Mouse (Mus musculus) left cerebral cortex, adult 2 months (tissue): Measurements from ENCODE around the gene Ptger3. TPM values are rescaled to one million over a fixed set of nuclear protein-coding genes. Genes with fewer than 3 reads are reported as not detected.

ENCODE experiments used
- DNase-seq, 2 experiments: peaks; one replicate each; pipeline ENCODE4 v3.0.0; 2021 to 2022; ENCODE audit warnings: low spot score in 2 of 2, mixed read lengths in 1 of 2; ENCODE audit errors: extremely low spot score in 1 of 2
- H3K27ac ChIP-seq: fragments of 200-600 bp; 2 replicates; pipeline ENCODE4 v1.8.1; 2022
- H3K4me3 ChIP-seq: fragments of 200-600 bp; 2 replicates; pipeline ENCODE4 v1.8.1; 2022
- CTCF ChIP-seq: fragments of 200-600 bp; IDR thresholded peaks from 2 replicates; pipeline ENCODE4 v1.8.1; 2022; ENCODE audit warnings: antibody characterized with exemption, mild to moderate bottlenecking, moderate library complexity
- intact Hi-C: fragments of 180-260 bp; cut with DNase I; formaldehyde crosslinking; loops from one replicate; pipeline ENCODE4 v1.15.1; 2025
- total RNA-seq, 2 experiments: library from RNA; stranded (reverse); gene quantifications; 2 replicates each; pipeline ENCODE4 v1.2.3; 2021

The Ptger3 gene
- total RNA-seq, 2 experiments from 2014 or later = 3.0 to 3.7 TPM

GRCm38 (mm10) chr3:157567566-157568132, 957 bp downstream of the Ptger3 start:
- H3K27ac ChIP-seq = no peak overlapping the region
- TF ChIP-seq CTCF = no peak
- H3K4me3 ChIP-seq = peak overlapping the region; percentile 39
- peak in 1 of 2 experiments; percentile 13 for DNase-seq
- intact Hi-C loops = loop anchor here (5.0 to 10.0 kb wide), 2 partner anchors 380 to 437 kb away; partner anchors contain the start of gene Ankrd13c

DNA sequence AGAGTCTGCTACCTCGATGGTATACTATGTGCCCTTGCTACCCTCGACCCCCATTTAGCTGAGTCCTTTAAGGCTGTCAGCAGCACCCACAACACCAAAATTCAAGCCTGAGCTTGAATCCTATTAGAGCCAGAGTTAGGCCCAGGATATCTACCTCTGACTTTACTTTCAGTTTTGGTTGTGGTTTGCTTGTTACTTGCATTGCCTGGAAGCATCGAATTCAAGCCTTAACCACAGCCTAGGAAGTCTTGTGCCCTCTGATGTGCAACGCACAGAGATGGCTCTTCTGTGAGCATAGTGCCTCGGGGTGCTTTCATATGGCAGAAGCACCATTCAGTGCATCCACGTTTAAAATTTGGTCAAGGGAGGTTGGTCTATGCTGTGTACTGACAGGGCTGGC, 5.3 kb downstream of the Ptger3 start:
- no peak for DNase-seq
- intact Hi-C loops = no loop called here
- Histone ChIP-seq H3K27ac (no peak overlapping the region), H3K4me3 (no peak overlapping the region)
- no peak for TF ChIP-seq CTCF

- TF ChIP-seq CTCF = no peak
- Histone ChIP-seq H3K27ac (no peak overlapping the region), H3K4me3 (no peak overlapping the region)
- intact Hi-C loops = no loop called here
- no peak for DNase-seq
These were observed 9.0 kb downstream of the Ptger3 start for GRCm38 (mm10) chr3:157575441-157576342.

DNA sequence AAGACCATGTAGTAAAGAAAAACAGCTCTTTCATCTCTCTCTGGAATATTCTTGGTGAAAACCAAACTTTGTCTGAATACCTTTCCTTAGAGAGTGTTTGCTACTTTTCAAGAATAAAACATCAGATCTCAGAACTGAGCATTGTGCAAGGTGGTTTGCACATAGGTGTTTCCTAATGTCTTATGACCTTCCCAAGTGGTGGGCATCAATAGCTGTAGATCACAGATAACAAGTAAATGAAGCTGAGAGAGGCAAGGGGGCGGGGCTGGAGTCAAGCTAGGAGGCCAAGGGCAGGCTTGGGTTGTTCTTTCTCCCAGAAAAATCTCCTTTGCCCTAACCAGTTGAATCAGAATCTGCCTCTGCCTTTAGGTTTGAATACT, 9.6 kb downstream of the Ptger3 start:
- no peak for DNase-seq
- TF ChIP-seq CTCF = no peak
- intact Hi-C loops = no loop called here
- Histone ChIP-seq H3K27ac (no peak overlapping the region), H3K4me3 (no peak overlapping the region)

DNA sequence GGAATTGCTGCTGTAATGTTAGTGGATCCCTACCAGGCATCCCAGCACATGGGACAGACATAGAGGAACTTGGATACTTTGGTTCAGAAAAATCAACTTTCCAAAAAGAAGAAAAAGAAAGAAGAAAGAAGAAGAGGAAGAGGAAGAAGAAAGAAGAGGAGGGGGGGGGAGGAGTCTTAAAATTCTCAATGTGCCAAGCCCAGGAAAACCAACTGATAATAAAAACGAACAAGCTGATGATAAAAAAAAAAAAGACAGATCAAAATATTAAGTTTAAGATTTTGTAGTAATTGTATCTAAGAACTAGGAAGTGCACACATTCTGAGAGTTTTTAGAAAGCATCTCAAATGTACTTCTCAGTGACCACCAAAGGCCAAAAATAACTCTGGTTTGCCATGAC, 10.2 kb downstream of the Ptger3 start:
- TF ChIP-seq CTCF = no peak
- H3K4me3 ChIP-seq = no peak overlapping the region
- H3K27ac ChIP-seq = no peak overlapping the region
- intact Hi-C loops = no loop called here
- no peak for DNase-seq

DNA sequence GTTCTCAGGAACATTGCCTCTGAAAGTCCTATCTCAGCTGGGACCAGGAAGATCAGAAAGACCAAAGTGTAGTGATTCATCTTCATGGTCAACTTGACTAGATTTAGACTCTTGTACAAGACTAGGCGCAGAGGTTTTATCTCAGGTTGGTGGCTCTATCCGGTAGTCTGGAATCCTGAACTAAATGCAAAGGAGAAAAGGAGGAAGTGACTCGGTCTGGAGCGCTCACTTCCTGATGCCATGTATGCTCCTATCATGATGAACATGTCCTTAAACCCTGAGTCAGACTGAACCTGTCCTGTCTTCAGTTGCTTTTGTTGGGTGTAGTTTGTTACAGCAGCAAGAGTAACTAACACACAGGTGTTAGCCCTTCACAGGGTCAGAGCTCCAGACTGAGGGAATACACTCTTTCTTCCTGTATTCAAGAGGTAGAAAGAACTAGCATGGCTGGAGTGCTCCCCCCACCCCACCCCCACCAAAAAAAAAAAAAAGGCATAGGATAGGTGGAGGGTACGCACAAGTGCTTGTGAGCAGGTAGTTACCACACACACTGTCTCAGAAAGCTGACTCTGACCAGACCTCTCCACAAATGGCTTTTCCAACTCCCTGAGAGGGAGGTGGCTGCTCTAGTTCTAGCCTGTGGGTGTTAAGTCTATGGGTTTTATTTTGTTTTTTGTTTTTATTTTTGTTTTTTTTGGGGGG, 11.9 kb downstream of the Ptger3 start:
- no peak for TF ChIP-seq CTCF
- Histone ChIP-seq H3K27ac (no peak overlapping the region), H3K4me3 (no peak overlapping the region)
- DNase-seq = no peak
- intact Hi-C loops = no loop called here

GRCm38 (mm10) chr3:157579376-157579775, 12.7 kb downstream of the Ptger3 start:
- intact Hi-C loops = no loop called here
- no peak overlapping the region for H3K27ac ChIP-seq
- TF ChIP-seq CTCF = no peak
- DNase-seq = no peak
- H3K4me3 ChIP-seq = no peak overlapping the region

- DNase-seq = no peak
- no peak for TF ChIP-seq CTCF
- Histone ChIP-seq H3K4me3 (no peak overlapping the region), H3K27ac (no peak overlapping the region)
- intact Hi-C loops = no loop called here
These were observed 13.6 kb downstream of the Ptger3 start for GRCm38 (mm10) chr3:157580299-157580698.

DNA sequence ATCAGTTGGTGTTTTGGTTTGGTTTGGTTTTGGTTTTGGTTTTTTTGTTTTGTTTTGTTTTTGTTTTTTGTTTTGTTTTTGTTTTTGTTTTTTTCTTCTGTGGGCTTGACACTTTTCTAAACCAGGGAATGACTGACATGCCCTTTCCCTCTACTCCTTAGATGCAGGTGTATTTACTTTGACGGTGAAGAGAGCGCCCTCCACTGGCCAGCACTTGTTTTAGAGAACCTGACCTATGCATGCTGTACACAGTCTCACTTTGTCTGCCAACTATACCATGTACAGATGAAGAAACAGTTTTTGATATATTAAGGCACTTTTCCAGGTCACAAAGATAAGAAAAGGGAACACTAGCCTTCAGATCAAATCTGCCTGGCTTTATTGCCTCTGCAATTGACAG, 15.1 kb downstream of the Ptger3 start:
- no peak; the same call in 1 of the 2 replicates for TF ChIP-seq CTCF
- intact Hi-C loops = no loop called here
- DNase-seq = no peak
- Histone ChIP-seq H3K4me3 (no peak overlapping the region), H3K27ac (no peak overlapping the region)

- intact Hi-C loops = no loop called here
- no peak for TF ChIP-seq CTCF
- no peak overlapping the region for H3K27ac ChIP-seq
- DNase-seq = no peak
- no peak overlapping the region for H3K4me3 ChIP-seq
These were observed 16.1 kb downstream of the Ptger3 start for GRCm38 (mm10) chr3:157582626-157583405.

GRCm38 (mm10) chr3:157597837-157598379, 31.2 kb downstream of the Ptger3 start:
- no peak for DNase-seq
- intact Hi-C loops = no loop called here
- Histone ChIP-seq H3K4me3 (no peak overlapping the region), H3K27ac (no peak overlapping the region)
- TF ChIP-seq CTCF = no peak
